Mouse (Mus musculus): ENCODE data around the gene Nek3. TPM values are rescaled to one million over a fixed set of nuclear protein-coding genes. Genes with fewer than 3 reads are reported as not detected.

Nek3 gene
- polyA plus RNA-seq, 1 experiment from 2014 or later: 6.1 TPM

GRCm38 (mm10) chr8:22185431-22186397 lies 19.5 kb upstream of the Nek3 start, which contains the start of gene Ckap2:
Gene Ckap2, minus strand, starts transcription at chr8:22185819.
- H3K9ac ChIP-seq (ENCODE audit: low read depth, low read length): peak within 1 kb of the TSS; percentile 69
- no peaks in the 10 kb centered on the region for H3K27me3 ChIP-seq (ENCODE audit: control insufficient read depth, insufficient read depth, low read depth, low read length)
- peak within 1 kb of the TSS; percentile 72 for H3K4me3 ChIP-seq (ENCODE audit: low read depth, low read length)
- peaks cover 6% of the 10 kb centered on the region for H3K4me1 ChIP-seq (ENCODE audit: control insufficient read depth, insufficient read depth, low read length)
- 2% methylated on average over 63 of the region's 63 CpGs for WGBS
- peak; percentile 99 for ATAC-seq
- H3K27ac ChIP-seq (ENCODE audit: low read length): peak within 1 kb of the TSS; percentile 78
- no peaks in the 10 kb centered on the region for H3K36me3 ChIP-seq (ENCODE audit: control insufficient read depth, insufficient read depth, low read length)
- H3K9me3 ChIP-seq (replicated peaks; ENCODE audit: control insufficient read depth, low read length, poor library complexity, severe bottlenecking): no peaks in the 10 kb centered on the region
- H3K4me2 ChIP-seq (ENCODE audit: low read length): peak within 1 kb of the TSS; percentile 77

- peaks cover 6% of the 10 kb centered on the region for H3K4me1 ChIP-seq (ENCODE audit: control insufficient read depth, insufficient read depth, low read length)
- no peaks in the 10 kb centered on the region for H3K9me3 ChIP-seq (replicated peaks; ENCODE audit: control insufficient read depth, low read length, poor library complexity, severe bottlenecking)
- no peaks in the 10 kb centered on the region for H3K36me3 ChIP-seq (ENCODE audit: control insufficient read depth, insufficient read depth, low read length)
- H3K4me2 ChIP-seq (ENCODE audit: low read length): peak overlapping the region; percentile 77
- no peak overlapping the region for H3K27ac ChIP-seq (ENCODE audit: low read length)
- H3K9ac ChIP-seq (ENCODE audit: low read depth, low read length): no peak overlapping the region
- H3K27me3 ChIP-seq (ENCODE audit: control insufficient read depth, insufficient read depth, low read depth, low read length): no peaks in the 10 kb centered on the region
- WGBS: 0% methylated on average over 3 of the region's 3 CpGs
- peak; percentile 32 for ATAC-seq
- H3K4me3 ChIP-seq (ENCODE audit: low read depth, low read length): peak overlapping the region; percentile 72
These were observed 18.6 kb upstream of the Nek3 start for GRCm38 (mm10) chr8:22184884-22185283.

- WGBS: 98% methylated on average over 7 of the region's 7 CpGs
- Histone ChIP-seq H3K4me2 (ENCODE audit: low read length) (no peak overlapping the region), H3K4me3 (ENCODE audit: low read depth, low read length) (no peak overlapping the region), H3K9ac (ENCODE audit: low read depth, low read length) (no peak overlapping the region), H3K27me3 (ENCODE audit: control insufficient read depth, insufficient read depth, low read depth, low read length) (no peaks in the 10 kb centered on the region), H3K27ac (ENCODE audit: low read length) (no peak overlapping the region), H3K9me3 (replicated peaks; ENCODE audit: control insufficient read depth, low read length, poor library complexity, severe bottlenecking) (no peaks in the 10 kb centered on the region), H3K36me3 (ENCODE audit: control insufficient read depth, insufficient read depth, low read length) (peaks cover 3% of the 10 kb centered on the region; the same call in 1 of the 2 replicates), H3K4me1 (ENCODE audit: control insufficient read depth, insufficient read depth, low read length) (no peaks in the 10 kb centered on the region)
- no peak for ATAC-seq
These were observed 9.7 kb upstream of the Nek3 start for GRCm38 (mm10) chr8:22175966-22176365.

DNA sequence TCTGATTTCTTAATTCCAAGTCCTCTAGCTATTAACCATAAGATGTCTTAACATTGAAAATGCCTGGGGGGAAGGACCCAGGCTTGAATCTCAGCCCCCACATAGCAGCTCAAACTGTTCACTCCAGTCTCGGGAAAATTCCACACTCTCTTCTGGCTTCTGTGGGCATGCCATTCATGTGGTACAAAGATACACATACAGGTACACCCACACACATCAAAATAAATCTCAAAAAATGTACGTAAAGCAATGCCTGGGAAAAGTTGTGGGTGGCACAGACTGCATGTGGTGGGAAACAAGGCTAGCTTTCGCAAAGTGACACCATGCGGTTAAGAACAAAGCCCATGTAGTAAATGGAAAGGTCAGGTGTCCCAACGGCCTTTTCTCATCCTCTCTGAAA lies 2.9 kb upstream of the Nek3 start:
- H3K27me3 ChIP-seq (ENCODE audit: control insufficient read depth, insufficient read depth, low read depth, low read length): no peaks in the 10 kb centered on the region
- no peak overlapping the region for H3K4me2 ChIP-seq (ENCODE audit: low read length)
- WGBS: 90% methylated on average over 5 of the region's 5 CpGs
- ATAC-seq: no peak
- no peak overlapping the region for H3K9ac ChIP-seq (ENCODE audit: low read depth, low read length)
- no peak overlapping the region for H3K4me3 ChIP-seq (ENCODE audit: low read depth, low read length)
- no peaks in the 10 kb centered on the region for H3K36me3 ChIP-seq (ENCODE audit: control insufficient read depth, insufficient read depth, low read length)
- no peak overlapping the region for H3K27ac ChIP-seq (ENCODE audit: low read length)
- H3K9me3 ChIP-seq (replicated peaks; ENCODE audit: control insufficient read depth, low read length, poor library complexity, severe bottlenecking): no peaks in the 10 kb centered on the region
- peaks cover 10% of the 10 kb centered on the region for H3K4me1 ChIP-seq (ENCODE audit: control insufficient read depth, insufficient read depth, low read length)

GRCm38 (mm10) chr8:22165251-22166079 lies 770 bp downstream of the Nek3 start:
- Histone ChIP-seq H3K36me3 (ENCODE audit: control insufficient read depth, insufficient read depth, low read length) (no peaks in the 10 kb centered on the region), H3K4me1 (ENCODE audit: control insufficient read depth, insufficient read depth, low read length) (peaks cover 10% of the 10 kb centered on the region), H3K4me3 (ENCODE audit: low read depth, low read length) (peak overlapping the region; percentile 53), H3K9me3 (replicated peaks; ENCODE audit: control insufficient read depth, low read length, poor library complexity, severe bottlenecking) (no peaks in the 10 kb centered on the region), H3K27ac (ENCODE audit: low read length) (peak overlapping the region; percentile 74), H3K9ac (ENCODE audit: low read depth, low read length) (peak overlapping the region; percentile 64), H3K27me3 (ENCODE audit: control insufficient read depth, insufficient read depth, low read depth, low read length) (no peaks in the 10 kb centered on the region), H3K4me2 (ENCODE audit: low read length) (peak overlapping the region; percentile 54)
- ATAC-seq: peak; percentile 36; the same call in 1 of the 2 replicates
- 54% methylated on average over 10 of the region's 10 CpGs for WGBS

- no peak for ATAC-seq
- Histone ChIP-seq H3K27ac (ENCODE audit: low read length) (no peak overlapping the region), H3K27me3 (ENCODE audit: control insufficient read depth, insufficient read depth, low read depth, low read length) (no peaks in the 10 kb centered on the region), H3K9ac (ENCODE audit: low read depth, low read length) (no peak overlapping the region), H3K36me3 (ENCODE audit: control insufficient read depth, insufficient read depth, low read length) (no peaks in the 10 kb centered on the region; the same call in 1 of the 2 replicates), H3K4me1 (ENCODE audit: control insufficient read depth, insufficient read depth, low read length) (peaks cover 10% of the 10 kb centered on the region), H3K4me2 (ENCODE audit: low read length) (no peak overlapping the region), H3K4me3 (ENCODE audit: low read depth, low read length) (no peak overlapping the region), H3K9me3 (replicated peaks; ENCODE audit: control insufficient read depth, low read length, poor library complexity, severe bottlenecking) (no peaks in the 10 kb centered on the region)
- 95% methylated on average over 10 of the region's 10 CpGs for WGBS
These were observed 1.8 kb downstream of the Nek3 start for GRCm38 (mm10) chr8:22164431-22164830.

DNA sequence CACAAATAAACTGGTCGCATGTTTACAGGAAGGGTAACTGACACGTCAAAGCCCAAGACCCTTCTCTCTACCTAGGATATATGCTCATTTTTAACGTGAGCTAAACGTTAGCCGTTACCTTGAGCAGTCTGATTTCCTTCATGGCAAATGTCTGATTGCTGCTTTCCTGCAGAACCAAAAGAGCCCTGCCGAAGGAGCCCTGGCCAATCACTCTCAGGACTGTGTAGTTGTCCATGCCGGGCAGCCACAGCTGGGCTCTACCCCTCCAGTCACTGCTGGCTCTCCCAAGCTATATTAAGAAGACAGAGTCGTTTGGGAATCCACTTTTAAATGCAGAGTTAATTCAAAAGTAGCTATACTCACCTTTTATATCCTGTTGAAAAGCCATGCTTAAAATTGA lies 4.0 kb downstream of the Nek3 start:
- Histone ChIP-seq H3K36me3 (ENCODE audit: control insufficient read depth, insufficient read depth, low read length) (no peaks in the 10 kb centered on the region; the same call in 1 of the 2 replicates), H3K4me1 (ENCODE audit: control insufficient read depth, insufficient read depth, low read length) (peaks cover 10% of the 10 kb centered on the region), H3K9me3 (replicated peaks; ENCODE audit: control insufficient read depth, low read length, poor library complexity, severe bottlenecking) (no peaks in the 10 kb centered on the region), H3K27me3 (ENCODE audit: control insufficient read depth, insufficient read depth, low read depth, low read length) (no peaks in the 10 kb centered on the region), H3K4me3 (ENCODE audit: low read depth, low read length) (no peak overlapping the region), H3K9ac (ENCODE audit: low read depth, low read length) (no peak overlapping the region), H3K27ac (ENCODE audit: low read length) (no peak overlapping the region), H3K4me2 (ENCODE audit: low read length) (no peak overlapping the region)
- WGBS: 91% methylated on average over 8 of the region's 8 CpGs
- no peak for ATAC-seq

GRCm38 (mm10) chr8:22150345-22150663 lies 15.9 kb downstream of the Nek3 start:
- H3K4me2 ChIP-seq (ENCODE audit: low read length): no peak overlapping the region
- 88% methylated on average over 3 of the region's 3 CpGs for WGBS
- H3K27me3 ChIP-seq (ENCODE audit: control insufficient read depth, insufficient read depth, low read depth, low read length): no peaks in the 10 kb centered on the region
- ATAC-seq: no peak
- no peak overlapping the region for H3K27ac ChIP-seq (ENCODE audit: low read length)
- H3K9ac ChIP-seq (ENCODE audit: low read depth, low read length): no peak overlapping the region
- no peaks in the 10 kb centered on the region for H3K4me1 ChIP-seq (ENCODE audit: control insufficient read depth, insufficient read depth, low read length)
- H3K9me3 ChIP-seq (replicated peaks; ENCODE audit: control insufficient read depth, low read length, poor library complexity, severe bottlenecking): no peaks in the 10 kb centered on the region
- H3K36me3 ChIP-seq (ENCODE audit: control insufficient read depth, insufficient read depth, low read length): no peaks in the 10 kb centered on the region
- no peak overlapping the region for H3K4me3 ChIP-seq (ENCODE audit: low read depth, low read length)

Data from midbrain, embryonic 16.5 days (tissue).